Mouse (Mus musculus) olfactory bulb, adult 2 months (tissue): Measurements from ENCODE around the gene Vcp.

Source experiments
- CTCF ChIP-seq: fragments of 200-500 bp; IDR thresholded peaks from 2 replicates; pipeline ENCODE4 v1.5.1; 2012; ENCODE audit warnings: low read depth, mild to moderate bottlenecking, low read length, moderate library complexity; ENCODE audit not compliant: insufficient read depth
- POLR2A ChIP-seq: fragments of 200-500 bp; IDR thresholded peaks from 2 replicates; pipeline ENCODE4 v1.6.1; 2012; ENCODE audit warnings: mild to moderate bottlenecking, low read depth, low read length, moderate library complexity; ENCODE audit not compliant: insufficient read depth

DNA sequence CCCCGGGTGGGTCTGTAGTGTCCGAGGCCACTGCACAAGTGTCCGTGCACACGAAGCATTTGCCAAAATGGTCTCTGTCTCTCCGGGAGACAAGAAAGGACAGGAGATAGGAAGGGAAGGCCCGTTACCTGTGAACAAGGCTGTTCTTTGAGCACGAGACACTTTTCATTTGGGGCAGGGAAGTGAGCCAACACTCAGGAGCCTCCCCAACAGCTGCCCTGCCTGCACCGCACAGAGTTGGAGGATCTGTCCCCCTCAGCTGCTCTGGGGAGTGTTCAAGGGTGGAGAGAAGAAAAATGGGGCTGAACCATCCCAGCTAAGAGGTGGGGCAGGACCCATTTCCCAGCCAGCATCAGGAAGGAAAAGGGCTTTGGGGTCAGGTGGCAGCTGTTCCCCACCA lies 42.3 kb downstream of the Vcp start:
- TF ChIP-seq CTCF (no peak), POLR2A (no peak)
